Mouse (Mus musculus) neutrophil, adult 83 days (primary cell): ENCODE data around the gene Nkiras1. TPM values are rescaled to one million over a fixed set of nuclear protein-coding genes. Genes with fewer than 3 reads are reported as not detected.

Source experiments
- total RNA-seq, 2 experiments: library from RNA; stranded (reverse); gene quantifications; one replicate each; pipeline ENCODE4 v1.2.4; 2023

Nkiras1 gene
- total RNA-seq, result 1 to 10 TPM; 6.1 to 6.5 TPM

DNA sequence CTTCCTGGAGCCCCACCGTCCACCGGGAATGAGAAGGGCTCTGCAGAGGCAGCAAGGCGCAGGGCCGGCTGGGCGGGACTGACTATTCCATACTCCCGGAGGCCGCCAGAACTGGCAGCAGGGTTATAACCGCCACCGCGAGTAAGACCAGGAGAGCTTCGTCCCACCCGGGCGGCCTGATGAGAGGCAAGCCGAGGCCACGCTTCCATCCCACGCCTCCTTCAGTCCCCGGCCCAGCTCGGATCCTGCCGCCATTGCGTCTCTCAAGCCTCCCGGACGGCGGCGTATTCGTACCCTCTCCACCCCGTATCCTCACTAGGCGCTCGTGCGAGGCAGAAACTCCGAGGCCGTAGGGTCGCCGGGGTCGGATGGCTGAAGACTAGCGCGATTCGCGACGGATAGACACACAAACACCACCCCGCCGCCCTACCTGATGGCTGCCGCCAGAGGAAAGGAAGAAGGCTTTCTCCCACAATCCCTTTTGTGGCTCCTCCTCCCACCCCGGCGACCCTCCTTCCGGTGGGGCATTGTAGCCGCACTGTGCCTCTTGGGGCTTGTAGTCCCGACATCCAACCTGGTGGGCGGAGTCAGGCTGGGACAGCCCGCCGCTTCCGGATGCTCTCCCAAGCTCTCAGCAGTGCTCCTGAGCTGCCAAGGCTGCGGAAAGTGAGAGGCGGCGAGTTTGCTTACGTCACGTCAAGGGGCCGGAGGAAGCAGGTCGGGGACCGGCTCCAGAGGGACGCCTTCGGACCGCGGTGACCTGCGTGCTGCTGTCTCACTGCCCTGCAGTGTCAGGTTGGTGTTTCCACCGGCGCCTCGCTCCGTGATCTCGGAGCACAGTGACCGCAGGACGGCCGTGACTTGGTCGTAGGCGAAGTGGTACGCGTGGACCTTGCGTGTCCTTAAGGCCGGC lies at the start of gene Nkiras1, which contains the start of gene Rpl15:
Gene Nkiras1, plus strand, starts transcription at position 608 of the 913 bp plus-strand sequence.
Gene Rpl15, minus strand, starts transcription at position 863 of the 913 bp plus-strand sequence.

DNA sequence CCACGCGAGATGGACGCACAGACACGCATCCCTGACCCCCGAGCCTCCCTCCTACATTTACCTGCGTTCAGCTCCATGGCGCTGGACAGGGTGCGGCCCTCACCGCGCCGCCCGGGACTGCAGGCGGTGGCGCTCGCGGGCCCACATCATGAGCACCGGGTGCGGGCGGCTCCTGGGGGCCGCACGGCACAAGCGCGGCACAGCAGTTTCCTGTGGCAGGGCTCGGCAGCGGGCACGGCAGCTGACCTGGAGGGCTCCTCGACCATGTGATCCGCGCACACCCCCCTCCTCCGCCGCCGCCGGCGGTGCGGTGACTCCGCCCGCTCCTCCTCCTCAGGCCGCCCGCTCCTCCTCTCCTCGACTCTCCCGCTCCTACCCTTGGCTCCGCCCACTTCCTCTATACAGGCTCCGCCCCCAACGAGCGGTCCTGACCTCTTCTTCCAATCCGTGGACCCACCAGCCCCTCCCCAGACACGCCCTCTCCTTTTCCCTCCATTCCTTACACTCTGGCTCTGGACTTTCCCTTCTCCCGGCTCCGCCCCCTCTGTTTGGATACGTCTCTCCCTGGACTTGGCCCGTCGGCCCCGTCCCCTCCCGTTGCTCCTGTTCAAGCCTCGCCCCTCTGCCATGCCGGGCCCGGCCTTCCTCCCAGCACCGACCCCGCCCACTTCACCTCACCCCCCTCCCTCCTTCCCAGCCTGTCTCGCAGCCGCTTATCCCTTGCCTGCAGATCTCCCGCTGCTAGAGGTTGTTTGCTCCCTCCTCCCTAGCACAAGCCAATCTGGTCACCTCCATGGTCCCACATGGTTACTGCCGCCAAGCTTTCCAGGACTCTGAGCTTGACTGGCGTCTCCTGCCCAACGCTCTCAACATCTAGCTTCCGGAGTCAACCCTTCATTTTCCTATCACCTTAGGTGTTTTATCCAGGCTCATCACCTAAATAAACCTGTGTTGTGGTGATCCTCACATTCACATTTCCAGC lies 31.9 kb upstream of the Nkiras1 start, which contains the start of gene Nr1d2:
Gene Nr1d2, minus strand, starts transcription at position 378 of the 982 bp plus-strand sequence.

DNA sequence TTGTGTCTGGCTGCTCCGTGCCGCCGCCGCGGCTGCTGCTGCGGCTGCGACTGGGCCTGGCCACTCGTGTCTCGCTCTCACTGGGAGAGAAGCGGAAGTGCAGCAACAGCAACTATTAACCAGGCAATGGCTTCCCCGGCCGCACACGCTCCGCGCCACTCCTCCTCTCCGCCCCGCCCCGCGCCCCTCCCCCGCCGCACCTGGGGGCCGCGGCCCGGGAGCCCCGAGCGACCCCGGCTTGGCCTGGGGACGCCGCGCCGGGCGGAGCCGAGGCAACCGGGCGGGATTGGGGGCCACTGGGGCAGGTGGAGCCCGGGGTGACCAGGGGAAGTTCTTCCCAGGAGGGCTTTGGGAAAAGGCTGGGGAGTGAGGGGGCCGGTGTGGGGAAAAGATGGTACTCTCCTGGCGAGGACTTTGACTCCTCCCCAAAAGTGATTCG lies 60.8 kb downstream of the Nkiras1 start, which contains the start of gene Ube2e1:
Gene Ube2e1, minus strand, starts transcription at position 167 of the 439 bp plus-strand sequence.

Other genes starting within 250 kb of the Nkiras1 start
- 1 to 10 TPM; 4.3 to 6.2 TPM for gene Nr1d2, start 32.0 kb upstream of the Nkiras1 start, total RNA-seq
- 100 to 1,000 TPM; 599 to 670 TPM for gene Rpl15, start 255 bp downstream of the Nkiras1 start, total RNA-seq
- gene Ube2e1, start 60.7 kb downstream of the Nkiras1 start, total RNA-seq, result 10 to 100 TPM; 38.7 to 45.9 TPM